9 mouse cellular contexts compared by ENCODE assay signal in the genomic region with DNA sequence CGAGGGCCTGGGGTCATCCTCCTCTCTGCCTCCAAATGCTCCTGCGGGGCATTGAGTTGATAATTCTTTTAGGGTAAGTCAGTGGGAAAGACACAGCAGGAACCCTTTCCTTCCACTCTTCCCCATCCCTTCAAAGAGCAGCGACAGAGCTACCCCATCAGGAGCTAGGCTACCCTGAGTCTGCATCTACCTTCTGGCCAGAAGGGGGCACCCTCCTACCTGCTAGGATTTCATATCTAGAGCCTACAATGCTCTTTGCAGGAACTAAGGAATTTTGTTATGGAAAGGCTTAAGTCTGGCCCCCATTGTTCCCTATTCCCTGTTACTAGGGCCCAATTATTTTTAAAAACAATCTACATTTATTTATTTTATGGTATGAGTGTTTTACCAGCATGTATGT. TPM values are rescaled to one million over a fixed set of nuclear protein-coding genes. Genes with fewer than 3 reads are reported as not detected.
A peak's percentile ranks its signal among the peaks of the same experiment; 100 is the strongest.
DNase-seq lines count a peak whose midpoint lies in the region; ATAC-seq and TF ChIP-seq lines count a peak whose summit lies in the region.
"Had no signal": no experiment of that assay in that cellular context is flagged by ENCODE, and none has a peak within 500 bp of the region (broad histone marks: within the 10 kb centered on the region; RNA-seq: fewer than 3 reads in every experiment).

No protein-coding gene starts in this region.

- H3K27ac ChIP-seq in kidney, embryonic 14.5 days (ENCODE audit: low read depth, low read length): no peak overlapping the region
- H3K27ac ChIP-seq in ES-Bruce4 (ENCODE audit: insufficient read depth, low read length): no peak overlapping the region
- no peak overlapping the region for H3K27ac ChIP-seq in limb, embryonic 11.5 days (replicated peaks; ENCODE audit: low read depth, low read length)

- DNase-seq in kidney, adult 18-20 months: peak; percentile 82
- DNase-seq in brain, embryonic 14.5 days (ENCODE audit: low read depth): peak; percentile 75
- peak; percentile 57 to 76 for DNase-seq in gastrocnemius, postnatal 36 days
- DNase-seq in limb, embryonic 11.5 days (ENCODE audit: low spot score): peak; percentile 70
- DNase-seq in right cerebral cortex, adult 2 months (ENCODE audit: low spot score in 2 of 2): peak; percentile 75 to 86
- no peak for DNase-seq in MN1 (ENCODE audit: low spot score)

- no peaks in the 10 kb centered on the region for H3K9me3 ChIP-seq in kidney, embryonic 14.5 days (ENCODE audit: control insufficient read depth, low read length)
- H3K9me3 ChIP-seq in ES-Bruce4 (replicated peaks; ENCODE audit: control insufficient read depth, insufficient read depth, low read length, poor library complexity, severe bottlenecking): no peaks in the 10 kb centered on the region
- no peaks in the 10 kb centered on the region for H3K9me3 ChIP-seq in limb, embryonic 11.5 days (ENCODE audit: control insufficient read depth, low read length)

- H3K36me3 ChIP-seq in kidney, embryonic 14.5 days (ENCODE audit: control insufficient read depth, insufficient read depth, low read length): peaks cover 35% of the 10 kb centered on the region
- no peaks in the 10 kb centered on the region for H3K36me3 ChIP-seq in ES-Bruce4 (ENCODE audit: control insufficient read depth, insufficient read depth, low read length, poor library complexity, severe bottlenecking)
- H3K36me3 ChIP-seq in limb, embryonic 11.5 days (ENCODE audit: control insufficient read depth, insufficient read depth, low read length): peaks cover 10% of the 10 kb centered on the region

- TF ChIP-seq POLR2A in ES-Bruce4 (IDR thresholded peaks at IDR 0.05; ENCODE audit: insufficient read depth, low read length): no peak
- no peak for TF ChIP-seq POLR2A in brain, embryonic 14.5 days (IDR thresholded peaks at IDR 0.05; ENCODE audit: borderline replicate concordance, extremely low read depth, insufficient read depth, insufficient read length, poor library complexity, severe bottlenecking)

- peak; percentile 75 for TF ChIP-seq CTCF in ES-Bruce4 (IDR thresholded peaks at IDR 0.05; ENCODE audit: low read depth, low read length)
- peak; percentile 75; the same call in 1 of the 2 replicates for TF ChIP-seq CTCF in brain, embryonic 14.5 days (IDR thresholded peaks at IDR 0.05; ENCODE audit: borderline replicate concordance, extremely low read depth, insufficient read depth, insufficient read length)

- H3K4me3 ChIP-seq in kidney, embryonic 14.5 days (ENCODE audit: low read length): no peak overlapping the region
- H3K4me3 ChIP-seq in ES-Bruce4 (ENCODE audit: low read depth, low read length): no peak overlapping the region
- no peak overlapping the region for H3K4me3 ChIP-seq in limb, embryonic 11.5 days (ENCODE audit: low read depth, low read length)

- no peak overlapping the region for H3K9ac ChIP-seq in kidney, embryonic 14.5 days (ENCODE audit: low read depth, low read length)
- no peak overlapping the region for H3K9ac ChIP-seq in ES-Bruce4 (ENCODE audit: low read depth, poor library complexity, severe bottlenecking)
- no peak overlapping the region for H3K9ac ChIP-seq in limb, embryonic 11.5 days (ENCODE audit: low read length)

- no peak for TF ChIP-seq EP300 in ES-Bruce4 (IDR thresholded peaks at IDR 0.05; ENCODE audit: insufficient read depth, low read depth, low read length)

- ATAC-seq in kidney, embryonic 14.5 days (ENCODE audit: low FRiP score, low TSS enrichment): no peak
- ATAC-seq in limb, embryonic 11.5 days (ENCODE audit: insufficient number of reproducible peaks, low FRiP score, low TSS enrichment, low read depth): no peak

- H3K4me2 ChIP-seq in kidney, embryonic 14.5 days (replicated peaks; ENCODE audit: low read depth, low read length): no peak overlapping the region
- H3K4me2 ChIP-seq in limb, embryonic 11.5 days (ENCODE audit: low read depth, severe bottlenecking): no peak overlapping the region

- H3K27me3 ChIP-seq in kidney, embryonic 14.5 days (ENCODE audit: control insufficient read depth, insufficient read depth, low read length): no peaks in the 10 kb centered on the region
- no peaks in the 10 kb centered on the region for H3K27me3 ChIP-seq in ES-Bruce4 (ENCODE audit: control insufficient read depth, insufficient read depth, low read length, poor library complexity, severe bottlenecking)
- H3K27me3 ChIP-seq in limb, embryonic 11.5 days (ENCODE audit: control insufficient read depth, insufficient read depth, low read length): no peaks in the 10 kb centered on the region

- intact Hi-C loops in gastrocnemius, postnatal 36 days (cut with DNase I): loop anchor here (1.0 to 2.0 kb wide), 2 partner anchors 17 to 70 kb away; no protein-coding TSS in a partner anchor

- peaks cover 6% of the 10 kb centered on the region; the same call in 1 of the 2 replicates for H3K4me1 ChIP-seq in kidney, embryonic 14.5 days (ENCODE audit: control insufficient read depth, insufficient read depth, low read length)
- no peaks in the 10 kb centered on the region for H3K4me1 ChIP-seq in ES-Bruce4 (ENCODE audit: control insufficient read depth, insufficient read depth, low read length)
- H3K4me1 ChIP-seq in limb, embryonic 11.5 days (ENCODE audit: control insufficient read depth, insufficient read depth, low read length): peaks cover 11% of the 10 kb centered on the region

- WGBS in kidney, embryonic 14.5 days: 17% methylated on average over 3 of the region's 3 CpGs
- 18% methylated on average over 3 of the region's 3 CpGs for WGBS in limb, embryonic 11.5 days

RNA-seq across cellular contexts. Expression of gene Kcnk7, which starts 7.1 kb away (rescaled TPM):
- polyA plus RNA-seq in kidney, embryonic 14.5 days (2014; fragmentation: Nextera tagmentation; extraction: Ambion mirVana): 0.39 and 0.42 TPM in 2 replicates
- not detected in 2 replicates for polyA plus RNA-seq in ES-Bruce4 (2011; ENCODE audit: insufficient read depth, insufficient read length, low read depth, missing spikeins)
- polyA plus RNA-seq in brain, embryonic 14.5 days (2012; rRNA removed): 0.13 TPM in 1 of 2 replicates, not detected in the other
- total RNA-seq in gastrocnemius, postnatal 36 days (2021): not detected
- not detected in 2 replicates for polyA plus RNA-seq in limb, embryonic 11.5 days (2014; fragmentation: Nextera tagmentation; extraction: Ambion mirVana)
- total RNA-seq: left cerebral cortex, postnatal 10 days had no signal

RNA-seq across cellular contexts. Expression of gene Ehbp1l1, which starts 14.9 kb away (rescaled TPM):
- polyA plus RNA-seq in kidney, embryonic 14.5 days (2014; fragmentation: Nextera tagmentation; extraction: Ambion mirVana): 8.8 and 11.5 TPM in 2 replicates
- polyA plus RNA-seq in ES-Bruce4 (2011; ENCODE audit: insufficient read depth, insufficient read length, low read depth, missing spikeins): 4.3 and 5.4 TPM in 2 replicates
- polyA plus RNA-seq in brain, embryonic 14.5 days (2012; rRNA removed): 18.3 and 20.4 TPM in 2 replicates
- total RNA-seq in gastrocnemius, postnatal 36 days (2021): 100 to 1,000 TPM; 235 to 261 TPM
- polyA plus RNA-seq in limb, embryonic 11.5 days (2014; fragmentation: Nextera tagmentation; extraction: Ambion mirVana): 5.8 and 6.1 TPM in 2 replicates

RNA-seq across cellular contexts. Expression of gene Fam89b, which starts 18.2 kb away (rescaled TPM):
- polyA plus RNA-seq in kidney, embryonic 14.5 days (2014; fragmentation: Nextera tagmentation; extraction: Ambion mirVana): 92.8 and 114 TPM in 2 replicates
- 13.1 and 14.6 TPM in 2 replicates for polyA plus RNA-seq in ES-Bruce4 (2011; ENCODE audit: insufficient read depth, insufficient read length, low read depth, missing spikeins)
- polyA plus RNA-seq in brain, embryonic 14.5 days (2012; rRNA removed): 258 and 404 TPM in 2 replicates
- 10 to 100 TPM; 19.7 to 22.8 TPM for total RNA-seq in gastrocnemius, postnatal 36 days (2021)
- 147 and 152 TPM in 2 replicates for polyA plus RNA-seq in limb, embryonic 11.5 days (2014; fragmentation: Nextera tagmentation; extraction: Ambion mirVana)

RNA-seq across cellular contexts. Expression of gene Pcnx3, which starts 22.5 kb away (rescaled TPM):
- polyA plus RNA-seq in kidney, embryonic 14.5 days (2014; fragmentation: Nextera tagmentation; extraction: Ambion mirVana): 31.2 and 35.4 TPM in 2 replicates
- 39.7 and 43.7 TPM in 2 replicates for polyA plus RNA-seq in ES-Bruce4 (2011; ENCODE audit: insufficient read depth, insufficient read length, low read depth, missing spikeins)
- polyA plus RNA-seq in brain, embryonic 14.5 days (2012; rRNA removed): 95.9 and 120 TPM in 2 replicates
- 10 to 100 TPM; 12.2 to 15.2 TPM for total RNA-seq in gastrocnemius, postnatal 36 days (2021)
- 29.1 and 32.2 TPM in 2 replicates for polyA plus RNA-seq in limb, embryonic 11.5 days (2014; fragmentation: Nextera tagmentation; extraction: Ambion mirVana)

RNA-seq across cellular contexts. Expression of gene Map3k11, which starts 22.7 kb away (rescaled TPM):
- polyA plus RNA-seq in kidney, embryonic 14.5 days (2014; fragmentation: Nextera tagmentation; extraction: Ambion mirVana): 26.8 and 33.6 TPM in 2 replicates
- polyA plus RNA-seq in ES-Bruce4 (2011; ENCODE audit: insufficient read depth, insufficient read length, low read depth, missing spikeins): 25.8 and 27.8 TPM in 2 replicates
- 21.6 and 22.9 TPM in 2 replicates for polyA plus RNA-seq in brain, embryonic 14.5 days (2012; rRNA removed)
- total RNA-seq in gastrocnemius, postnatal 36 days (2021): 10 to 100 TPM; 10.8 to 11.3 TPM
- 14.9 and 17.4 TPM in 2 replicates for polyA plus RNA-seq in limb, embryonic 11.5 days (2014; fragmentation: Nextera tagmentation; extraction: Ambion mirVana)
